Mouse (Mus musculus) bone marrow macrophage, adult 2 months (primary cell): Measurements from ENCODE around the gene Celsr1. TPM values are rescaled to one million over a fixed set of nuclear protein-coding genes. Genes with fewer than 3 reads are reported as not detected.
"Not testable (repeated sequence)": the region's sequence is repeated elsewhere in the genome, so short reads cannot be mapped to it uniquely, and the experiment has no call there.

ENCODE experiments used
- H3K27ac ChIP-seq: 2 replicates; pipeline ENCODE4 v1.5.1; 2012; ENCODE audit warnings: low read depth, low read length; ENCODE audit not compliant: insufficient read depth
- H3K4me1 ChIP-seq: 2 replicates; pipeline ENCODE4 v1.6.1; 2012; ENCODE audit warnings: low read length; ENCODE audit not compliant: control insufficient read depth, insufficient read depth
- H3K4me3 ChIP-seq: 2 replicates; pipeline ENCODE4 v1.5.1; 2012; ENCODE audit warnings: mild to moderate bottlenecking, low read length, moderate library complexity; ENCODE audit not compliant: insufficient read depth
- CTCF ChIP-seq: IDR thresholded peaks from 2 replicates; pipeline ENCODE4 v1.5.1; 2012; ENCODE audit warnings: low read depth, mild to moderate bottlenecking, low read length, moderate library complexity
- POLR2A ChIP-seq: IDR thresholded peaks from 2 replicates; pipeline ENCODE4 v1.6.1; 2012; ENCODE audit warnings: mild to moderate bottlenecking, low read depth, low read length, borderline replicate concordance
- polyA plus RNA-seq: library from polyadenylated mRNA; stranded (reverse); fragments of >200 nt; gene quantifications from 2 replicates; pipeline ENCODE4 v1.2.4, GENCODE M21; 2012; ENCODE audit not compliant: missing spikeins, insufficient read depth, insufficient read length

Celsr1 gene
- polyA plus RNA-seq, 1 experiment: 0.28 TPM

- no peak for TF ChIP-seq CTCF
- TF ChIP-seq POLR2A: no peak
- H3K27ac ChIP-seq: no peak overlapping the region
- peaks cover 19% of the 10 kb centered on the region for H3K4me1 ChIP-seq
- H3K4me3 ChIP-seq: no peak overlapping the region
Measured at GRCm38 (mm10) chr15:86056221-86056760, 22.7 kb upstream of the Celsr1 start.

- H3K27ac ChIP-seq, H3K4me3 ChIP-seq: not testable (repeated sequence)
- peaks cover 19% of the 10 kb centered on the region for H3K4me1 ChIP-seq
Measured at GRCm38 (mm10) chr15:86054861-86055260, 21.3 kb upstream of the Celsr1 start.

- Histone ChIP-seq H3K27ac (no peak overlapping the region), H3K4me3 (no peak overlapping the region), H3K4me1 (peaks cover 16% of the 10 kb centered on the region)
- TF ChIP-seq CTCF: peak; percentile 42; the same call in 1 of the 2 replicates
- no peak for TF ChIP-seq POLR2A
Measured at GRCm38 (mm10) chr15:86053890-86054536, 20.4 kb upstream of the Celsr1 start.

- TF ChIP-seq POLR2A: no peak
- TF ChIP-seq CTCF: no peak
- H3K27ac ChIP-seq: no peak overlapping the region
Measured at GRCm38 (mm10) chr15:86051878-86052478, 18.4 kb upstream of the Celsr1 start.

GRCm38 (mm10) chr15:86051152-86051551 is 17.6 kb upstream of the Celsr1 start:
- Histone ChIP-seq H3K4me1 (peaks cover 5% of the 10 kb centered on the region), H3K4me3 (peak overlapping the region; percentile 27), H3K27ac (peak overlapping the region; percentile 20; the same call in 1 of the 2 replicates)
- TF ChIP-seq CTCF (no peak), POLR2A (no peak)

More at GRCm38 (mm10) chr15:86051878-86052478, 18.4 kb upstream of the Celsr1 start:
- Histone ChIP-seq H3K4me1 (peaks cover 5% of the 10 kb centered on the region), H3K4me3 (no peak overlapping the region)

GRCm38 (mm10) chr15:86050170-86050743 is 16.7 kb upstream of the Celsr1 start:
- H3K4me1 ChIP-seq: peaks cover 5% of the 10 kb centered on the region
- TF ChIP-seq POLR2A (no peak), CTCF (no peak)
- H3K4me3 ChIP-seq: no peak overlapping the region
- no peak overlapping the region for H3K27ac ChIP-seq

GRCm38 (mm10) chr15:86049510-86049909 is 15.9 kb upstream of the Celsr1 start:
- TF ChIP-seq POLR2A (no peak), CTCF (no peak)

GRCm38 (mm10) chr15:86042364-86042763 is 8.8 kb upstream of the Celsr1 start:
- Histone ChIP-seq H3K27ac (no peak overlapping the region), H3K4me3 (no peak overlapping the region), H3K4me1 (no peaks in the 10 kb centered on the region)
- TF ChIP-seq POLR2A: no peak
- TF ChIP-seq CTCF: no peak

More at GRCm38 (mm10) chr15:86049510-86049909, 15.9 kb upstream of the Celsr1 start:
- no peak overlapping the region for H3K27ac ChIP-seq
- H3K4me3 ChIP-seq: no peak overlapping the region
- peaks cover 5% of the 10 kb centered on the region for H3K4me1 ChIP-seq

- Histone ChIP-seq H3K4me1 (no peaks in the 10 kb centered on the region), H3K27ac (no peak overlapping the region), H3K4me3 (no peak overlapping the region)
- no peak for TF ChIP-seq POLR2A
- no peak for TF ChIP-seq CTCF
Measured at GRCm38 (mm10) chr15:86041421-86041820, 7.8 kb upstream of the Celsr1 start.

GRCm38 (mm10) chr15:86038802-86039201 is 5.2 kb upstream of the Celsr1 start:
- TF ChIP-seq CTCF (peak; percentile 95), POLR2A (no peak)
- Histone ChIP-seq H3K4me1 (no peaks in the 10 kb centered on the region), H3K4me3 (no peak overlapping the region), H3K27ac (no peak overlapping the region)
